Mouse (Mus musculus) ES-E14 (cell line): ENCODE measurements at regions not wholly inside any gene's neighbourhood (a gene's known extent, or its start where the extent isn't known, plus 50 kb on each side); places are given as distances from the start of the nearest gene placed in this dataset.
"Not testable (repeated sequence)": the region's sequence is repeated elsewhere in the genome, so short reads cannot be mapped to it uniquely, and the experiment has no call there.

Source experiments
- DNase-seq: peaks from one replicate; pipeline ENCODE4 v3.0.0-alpha.2; 2013; ENCODE audit warnings: low read depth, low spot score
- H3K27ac ChIP-seq: 2 replicates; pipeline ENCODE4 v1.5.1; 2012; ENCODE audit warnings: low read depth, mild to moderate bottlenecking, low read length, moderate library complexity, mixed read lengths; ENCODE audit not compliant: poor library complexity, insufficient read depth, severe bottlenecking
- H3K36me3 ChIP-seq: 2 replicates; pipeline ENCODE4 v1.6.1; 2012; ENCODE audit warnings: mild to moderate bottlenecking, low read length, moderate library complexity, mixed read lengths; ENCODE audit not compliant: control insufficient read depth, poor library complexity, insufficient read depth, severe bottlenecking
- H3K4me1 ChIP-seq, 2 experiments: fragments of 150-350 bp in 1 of 2; sonication (generic) in 1 of 2; 2 replicates each; pipeline ENCODE4 v1.6.1; 2012; ENCODE audit warnings: low read length in 2 of 2, mild to moderate bottlenecking in 1 of 2, mixed read lengths in 1 of 2; ENCODE audit not compliant: control insufficient read depth in 2 of 2, insufficient read depth in 2 of 2, poor library complexity in 1 of 2
- H3K4me3 ChIP-seq, 2 experiments: fragments of 150-350 bp in 1 of 2; sonication (generic) in 1 of 2; 2 replicates each; pipeline ENCODE4 v1.5.1; 2012; ENCODE audit warnings: low read length in 2 of 2, low read depth in 1 of 2, mild to moderate bottlenecking in 1 of 2, mixed read lengths in 1 of 2; ENCODE audit not compliant: insufficient read depth in 1 of 2, poor library complexity in 1 of 2, severe bottlenecking in 1 of 2
- H3K9ac ChIP-seq: 2 replicates; pipeline ENCODE4 v1.6.1; 2012; ENCODE audit warnings: low read depth, mild to moderate bottlenecking, low read length, mixed read lengths; ENCODE audit not compliant: poor library complexity, insufficient read depth, severe bottlenecking
- H3K9me3 ChIP-seq: fragments of 150-350 bp; sonication (generic); 2 replicates; pipeline ENCODE4 v1.6.1; 2012; ENCODE audit warnings: low read depth, mild to moderate bottlenecking, low read length; ENCODE audit not compliant: control insufficient read depth, insufficient read depth
- CHD2 ChIP-seq: IDR thresholded peaks from 2 replicates; pipeline ENCODE4 v1.6.1; 2014; ENCODE audit warnings: mild to moderate bottlenecking, low read depth, low read length, inconsistent platforms
- HCFC1 ChIP-seq: IDR thresholded peaks from 2 replicates; pipeline ENCODE4 v1.6.1; 2012; ENCODE audit warnings: low read length, inconsistent platforms, borderline replicate concordance; ENCODE audit not compliant: insufficient read depth
- MAFK ChIP-seq: IDR thresholded peaks from 2 replicates; pipeline ENCODE4 v1.6.1; 2014; ENCODE audit warnings: mild to moderate bottlenecking, low read depth, low read length, inconsistent platforms; ENCODE audit not compliant: insufficient read depth
- ZC3H11A ChIP-seq: IDR thresholded peaks from 2 replicates; pipeline ENCODE4 v1.6.1; 2012; ENCODE audit warnings: low read depth, mild to moderate bottlenecking, inconsistent platforms, low read length, borderline replicate concordance
- ZNF384 ChIP-seq: IDR thresholded peaks from 2 replicates; pipeline ENCODE4 v1.6.1; 2012; ENCODE audit warnings: low read depth, low read length, inconsistent platforms
- in situ Hi-C, 2 experiments: fragments of 600-800 bp; cut with MboI; formaldehyde crosslinking; loops; one replicate each; pipeline ENCODE4 v1.15.1; 2025; ENCODE audit warnings: low sequenced_read_pairs in 2 of 2, inconsistent platforms in 1 of 2; ENCODE audit not compliant: unreplicated experiment in 2 of 2

DNA sequence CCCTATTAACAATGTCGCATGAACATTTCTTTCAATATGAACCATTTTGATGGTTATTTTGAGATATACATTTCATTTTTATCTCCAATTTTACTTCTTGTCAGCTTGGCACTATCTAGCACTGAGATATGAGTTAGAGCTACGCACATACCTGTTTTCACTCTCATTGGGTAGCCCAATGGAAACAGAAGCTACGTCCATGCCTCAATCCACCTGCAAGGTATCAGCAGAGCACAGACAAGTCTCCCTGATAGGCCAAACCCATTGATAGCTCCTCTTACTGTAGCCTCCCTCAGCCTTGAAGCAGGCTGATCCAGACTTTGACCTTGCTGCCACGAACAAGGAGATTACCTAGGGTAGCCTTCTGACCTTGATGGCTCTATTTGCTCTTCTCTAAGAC, 582.4 kb upstream of the Mms22l start:
- H3K4me3 ChIP-seq, result no peak overlapping the region
- no peaks in the 10 kb centered on the region for H3K9me3 ChIP-seq
- no peaks in the 10 kb centered on the region; a peak in 1 of 4 replicates for H3K4me1 ChIP-seq
- H3K36me3 ChIP-seq, result no peaks in the 10 kb centered on the region
- in situ Hi-C loops, result no loop called here
- H3K27ac ChIP-seq, result no peak overlapping the region
- no peak overlapping the region for H3K9ac ChIP-seq
- DNase-seq, result no peak
- TF ChIP-seq MAFK (no peak), CHD2 (no peak), ZNF384 (no peak), ZC3H11A (no peak), HCFC1 (no peak)

GRCm38 (mm10) chr4:23914423-23914822, 581.8 kb upstream of the Mms22l start:
- H3K36me3 ChIP-seq, result no peaks in the 10 kb centered on the region
- no peak overlapping the region for H3K9ac ChIP-seq
- TF ChIP-seq ZC3H11A, result no peak
- in situ Hi-C loops, result no loop called here
- no peak overlapping the region for H3K4me3 ChIP-seq
- H3K9me3 ChIP-seq, result no peaks in the 10 kb centered on the region
- no peaks in the 10 kb centered on the region; a peak in 1 of 4 replicates for H3K4me1 ChIP-seq
- no peak for DNase-seq
- no peak overlapping the region for H3K27ac ChIP-seq

GRCm38 (mm10) chr4:23921520-23921919, 574.7 kb upstream of the Mms22l start:
- H3K4me1 ChIP-seq, result no peaks in the 10 kb centered on the region
- TF ChIP-seq ZNF384, result no peak
- TF ChIP-seq ZC3H11A, result no peak
- no peak for TF ChIP-seq HCFC1
- no peak for TF ChIP-seq MAFK
- no peak for TF ChIP-seq CHD2
- DNase-seq, result no peak
- in situ Hi-C loops, result no loop called here
- H3K9ac ChIP-seq, result no peak overlapping the region
- H3K27ac ChIP-seq, result no peak overlapping the region
- no peak overlapping the region for H3K4me3 ChIP-seq
- H3K36me3 ChIP-seq, result no peaks in the 10 kb centered on the region
- H3K9me3 ChIP-seq, result no peaks in the 10 kb centered on the region

DNA sequence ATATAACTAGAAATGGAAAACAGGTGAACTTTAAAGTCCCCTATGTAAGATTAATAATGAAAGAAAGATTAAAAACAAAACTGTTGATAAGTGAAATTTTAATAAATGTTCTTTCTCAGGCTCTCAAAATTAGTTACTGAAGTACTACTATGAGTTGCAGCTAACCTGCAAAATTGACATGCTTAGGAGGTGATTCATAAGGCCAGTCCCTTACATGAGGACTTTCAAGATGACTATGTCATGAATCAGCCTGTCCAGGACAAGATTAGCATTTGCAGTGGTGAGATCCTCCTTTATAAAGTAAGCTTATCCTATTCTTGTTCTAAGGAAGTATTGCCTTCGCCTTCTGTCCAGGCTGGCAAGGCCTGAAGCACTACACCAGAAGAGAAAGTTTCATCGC, 542.1 kb upstream of the Mms22l start:
- Histone ChIP-seq H3K27ac (no peak overlapping the region), H3K36me3 (no peaks in the 10 kb centered on the region), H3K9ac (no peak overlapping the region), H3K4me1 (no peaks in the 10 kb centered on the region), H3K9me3 (no peaks in the 10 kb centered on the region), H3K4me3 (no peak overlapping the region)
- DNase-seq, result no peak
- in situ Hi-C loops, result no loop called here
- no peak for TF ChIP-seq HCFC1
- TF ChIP-seq MAFK, result no peak
- no peak for TF ChIP-seq ZNF384
- TF ChIP-seq CHD2, result no peak
- no peak for TF ChIP-seq ZC3H11A

DNA sequence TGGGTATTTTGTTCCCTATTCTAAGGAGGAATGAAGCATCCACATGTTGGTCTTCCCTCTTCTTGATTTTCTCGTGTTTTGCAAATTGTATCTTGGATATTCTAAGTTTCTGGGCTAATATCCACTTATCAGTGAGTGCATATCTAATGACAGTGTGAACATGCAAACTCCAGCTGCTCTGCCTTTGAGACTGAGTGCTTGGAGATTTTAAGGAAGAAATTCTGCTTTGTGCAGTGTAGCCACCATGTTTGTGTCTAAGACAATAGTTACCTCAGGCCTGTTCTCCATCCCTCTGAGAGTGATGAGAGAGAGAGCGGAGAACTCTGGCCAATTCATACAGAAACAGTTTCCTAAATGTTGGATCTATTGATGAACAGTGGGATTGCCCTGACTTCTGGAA, 514.1 kb upstream of the Mms22l start:
- H3K4me3 ChIP-seq, H3K36me3 ChIP-seq, in situ Hi-C loops, H3K27ac ChIP-seq, DNase-seq, H3K4me1 ChIP-seq, H3K9ac ChIP-seq, H3K9me3 ChIP-seq: not testable (repeated sequence)
